Mouse (Mus musculus): ENCODE results near the gene Lin37. TPM values are rescaled to one million over a fixed set of nuclear protein-coding genes. Genes with fewer than 3 reads are reported as not detected.

Lin37 gene
- polyA plus RNA-seq, 1 experiment from 2014 or later = 38.6 TPM

- H3K27ac ChIP-seq (ENCODE audit: low read length) = no peak overlapping the region
- no peak for DNase-seq (ENCODE audit: low spot score)
- H3K4me1 ChIP-seq (ENCODE audit: insufficient read depth, low read depth, low read length) = no peaks in the 10 kb centered on the region
- no peaks in the 10 kb centered on the region for H3K9me3 ChIP-seq (ENCODE audit: low read length)
- ATAC-seq = no peak
- H3K27me3 ChIP-seq (replicated peaks; ENCODE audit: insufficient read depth, low read length) = no peaks in the 10 kb centered on the region
- TF ChIP-seq CTCF (IDR thresholded peaks at IDR 0.05) = no peak
- no peak for TF ChIP-seq EP300 (IDR thresholded peaks at IDR 0.05)
- no peak overlapping the region for H3K4me3 ChIP-seq (ENCODE audit: low read depth, low read length)
- H3K36me3 ChIP-seq (ENCODE audit: insufficient read depth, low read length) = no peaks in the 10 kb centered on the region
- H3K9ac ChIP-seq (replicated peaks; ENCODE audit: low read depth) = no peak overlapping the region
- H3K4me2 ChIP-seq (replicated peaks; ENCODE audit: low read depth, low read length) = no peak overlapping the region
- 60% methylated on average over 4 of the region's 4 CpGs for WGBS
Measured at GRCm38 (mm10) chr7:30508061-30508460, 51.6 kb downstream of the Lin37 start.

Small RNA genes lying within 50 kb of the gene (microRNA-seq; reads per million reads assigned to microRNA genes)
- gene Gm38670 (2.0 reads per million), gene Mir3569 (not detected)

Other genes with a start within 250 kb of the Lin37 start
- 13.1 and 17.2 TPM in 2 replicates for gene Syne4, start 245.0 kb downstream of the Lin37 start, polyA plus RNA-seq (2015; fragmentation: Nextera tagmentation; extraction: Ambion mirVana)
- not detected in 2 replicates for gene E130208F15Rik, start 238.1 kb downstream of the Lin37 start, polyA plus RNA-seq (2015; fragmentation: Nextera tagmentation; extraction: Ambion mirVana)
- gene Sdhaf1, start 235.9 kb downstream of the Lin37 start, polyA plus RNA-seq (2015; fragmentation: Nextera tagmentation; extraction: Ambion mirVana) = 17.6 and 20.0 TPM in 2 replicates
- gene Lrfn3, start 197.1 kb downstream of the Lin37 start, polyA plus RNA-seq (2015; fragmentation: Nextera tagmentation; extraction: Ambion mirVana) = 2.0 and 2.8 TPM in 2 replicates
- gene Tyrobp, start 146.1 kb downstream of the Lin37 start, polyA plus RNA-seq (2015; fragmentation: Nextera tagmentation; extraction: Ambion mirVana) = 209 and 244 TPM in 2 replicates
- gene Hcst, start 140.0 kb downstream of the Lin37 start, polyA plus RNA-seq (2015; fragmentation: Nextera tagmentation; extraction: Ambion mirVana) = 7.2 and 9.4 TPM in 2 replicates
- gene Nfkbid, start 138.1 kb downstream of the Lin37 start, polyA plus RNA-seq (2015; fragmentation: Nextera tagmentation; extraction: Ambion mirVana) = 1.9 and 2.5 TPM in 2 replicates
- 6.8 and 8.1 TPM in 2 replicates for gene Aplp1, start 114.3 kb downstream of the Lin37 start, polyA plus RNA-seq (2015; fragmentation: Nextera tagmentation; extraction: Ambion mirVana)
- not detected in 2 replicates for gene Kirrel2, start 102.1 kb downstream of the Lin37 start, polyA plus RNA-seq (2015; fragmentation: Nextera tagmentation; extraction: Ambion mirVana)
- gene Nphs1, start 101.5 kb downstream of the Lin37 start, polyA plus RNA-seq (2015; fragmentation: Nextera tagmentation; extraction: Ambion mirVana) = 0.12 TPM in 2 replicates
- gene Prodh2, start 66.2 kb downstream of the Lin37 start, polyA plus RNA-seq (2015; fragmentation: Nextera tagmentation; extraction: Ambion mirVana) = not detected in 2 replicates
- gene Arhgap33, start 24.8 kb downstream of the Lin37 start, polyA plus RNA-seq (2015; fragmentation: Nextera tagmentation; extraction: Ambion mirVana) = 2.1 TPM in 2 replicates
- gene Hspb6, start 7.7 kb downstream of the Lin37 start, polyA plus RNA-seq (2015; fragmentation: Nextera tagmentation; extraction: Ambion mirVana) = 22.8 and 27.0 TPM in 2 replicates
- 4.0 and 4.4 TPM in 2 replicates for gene Proser3, start 7.5 kb downstream of the Lin37 start, polyA plus RNA-seq (2015; fragmentation: Nextera tagmentation; extraction: Ambion mirVana)
- gene U2af1l4, start 3.5 kb upstream of the Lin37 start, polyA plus RNA-seq (2015; fragmentation: Nextera tagmentation; extraction: Ambion mirVana) = 75.0 and 86.0 TPM in 2 replicates
- gene Gm49396, start 3.5 kb upstream of the Lin37 start, polyA plus RNA-seq (2015; fragmentation: Nextera tagmentation; extraction: Ambion mirVana) = 4.5 and 6.1 TPM in 2 replicates
- gene Psenen, start 3.8 kb upstream of the Lin37 start, polyA plus RNA-seq (2015; fragmentation: Nextera tagmentation; extraction: Ambion mirVana) = 173 and 184 TPM in 2 replicates
- 1.2 and 3.2 TPM in 2 replicates for gene Igflr1, start 5.6 kb upstream of the Lin37 start, polyA plus RNA-seq (2015; fragmentation: Nextera tagmentation; extraction: Ambion mirVana)
- gene Kmt2b, start 28.9 kb upstream of the Lin37 start, polyA plus RNA-seq (2015; fragmentation: Nextera tagmentation; extraction: Ambion mirVana) = 6.8 and 6.9 TPM in 2 replicates
- gene Zbtb32, start 39.1 kb upstream of the Lin37 start, polyA plus RNA-seq (2015; fragmentation: Nextera tagmentation; extraction: Ambion mirVana) = 3.0 and 3.9 TPM in 2 replicates
- gene Upk1a, start 53.0 kb upstream of the Lin37 start, polyA plus RNA-seq (2015; fragmentation: Nextera tagmentation; extraction: Ambion mirVana) = 11.2 and 11.8 TPM in 2 replicates
- gene Cox6b1, start 66.3 kb upstream of the Lin37 start, polyA plus RNA-seq (2015; fragmentation: Nextera tagmentation; extraction: Ambion mirVana) = 717 and 766 TPM in 2 replicates
- gene Etv2, start 76.0 kb upstream of the Lin37 start, polyA plus RNA-seq (2015; fragmentation: Nextera tagmentation; extraction: Ambion mirVana) = not detected in 2 replicates
- 101 and 107 TPM in 2 replicates for gene Rbm42, start 90.5 kb upstream of the Lin37 start, polyA plus RNA-seq (2015; fragmentation: Nextera tagmentation; extraction: Ambion mirVana)
- 10.0 and 10.3 TPM in 2 replicates for gene Haus5, start 105.2 kb upstream of the Lin37 start, polyA plus RNA-seq (2015; fragmentation: Nextera tagmentation; extraction: Ambion mirVana)
- not detected in 2 replicates for gene Pmis2, start 111.8 kb upstream of the Lin37 start, polyA plus RNA-seq (2015; fragmentation: Nextera tagmentation; extraction: Ambion mirVana)
- gene 2200002J24Rik, start 139.1 kb upstream of the Lin37 start, polyA plus RNA-seq (2015; fragmentation: Nextera tagmentation; extraction: Ambion mirVana) = 0.69 and 1.2 TPM in 2 replicates
- gene Atp4a, start 152.4 kb upstream of the Lin37 start, polyA plus RNA-seq (2015; fragmentation: Nextera tagmentation; extraction: Ambion mirVana) = 0.14 TPM in 1 of 2 replicates, not detected in the other
- 179 and 193 TPM in 2 replicates for gene Tmem147, start 169.7 kb upstream of the Lin37 start, polyA plus RNA-seq (2015; fragmentation: Nextera tagmentation; extraction: Ambion mirVana)
- 0.18 and 0.21 TPM in 2 replicates for gene Gapdhs, start 183.8 kb upstream of the Lin37 start, polyA plus RNA-seq (2015; fragmentation: Nextera tagmentation; extraction: Ambion mirVana)
- 6.7 and 7.3 TPM in 2 replicates for gene Sbsn, start 191.6 kb upstream of the Lin37 start, polyA plus RNA-seq (2015; fragmentation: Nextera tagmentation; extraction: Ambion mirVana)
- gene Dmkn, start 203.9 kb upstream of the Lin37 start, polyA plus RNA-seq (2015; fragmentation: Nextera tagmentation; extraction: Ambion mirVana) = 65.2 and 74.3 TPM in 2 replicates
- 2.1 and 4.4 TPM in 2 replicates for gene Krtdap, start 228.1 kb upstream of the Lin37 start, polyA plus RNA-seq (2015; fragmentation: Nextera tagmentation; extraction: Ambion mirVana)